Mouse (Mus musculus) heart, embryonic 16.5 days (tissue): Measurements from ENCODE around the gene Nudt3. TPM values are rescaled to one million over a fixed set of nuclear protein-coding genes. Genes with fewer than 3 reads are reported as not detected.

Experiments used
- ATAC-seq: fragments of 200-750 bp; cut with Nextera tagmentation; replicated peaks from 2 replicates; pipeline ENCODE4 v1.8.0; 2017; ENCODE audit warnings: moderate number of reproducible peaks; ENCODE audit not compliant: insufficient read depth, low FRiP score; ENCODE audit errors: extremely low read depth
- H3K27ac ChIP-seq: fragments of 300-500 bp; sonication (generic); 2 replicates; pipeline ENCODE4 v1.5.1; 2014; ENCODE audit warnings: mild to moderate bottlenecking, low read length, control low read depth, moderate library complexity
- H3K27me3 ChIP-seq: fragments of 300-500 bp; sonication (generic); 2 replicates; pipeline ENCODE4 v1.6.1; 2014; ENCODE audit warnings: low read length, mixed read lengths; ENCODE audit not compliant: control insufficient read depth, insufficient read depth
- H3K36me3 ChIP-seq: fragments of 300-500 bp; sonication (generic); 2 replicates; pipeline ENCODE4 v1.6.1; 2014; ENCODE audit not compliant: control insufficient read depth, insufficient read depth
- H3K4me1 ChIP-seq: fragments of 300-500 bp; sonication (generic); 2 replicates; pipeline ENCODE4 v1.6.1; 2014; ENCODE audit warnings: low read length, mixed read lengths; ENCODE audit not compliant: control insufficient read depth, insufficient read depth
- H3K4me2 ChIP-seq: fragments of 300-500 bp; sonication (generic); 2 replicates; pipeline ENCODE4 v1.6.1; 2014; ENCODE audit warnings: low read depth, mild to moderate bottlenecking, control low read depth, low read length
- H3K4me3 ChIP-seq: fragments of 300-500 bp; sonication (generic); 2 replicates; pipeline ENCODE4 v1.5.1; 2014; ENCODE audit warnings: mild to moderate bottlenecking, control low read depth, low read length
- H3K9ac ChIP-seq: fragments of 300-500 bp; sonication (generic); 2 replicates; pipeline ENCODE4 v1.6.1; 2014; ENCODE audit warnings: low read length, control low read depth
- H3K9me3 ChIP-seq: fragments of 300-500 bp; sonication (generic); replicated peaks from 2 replicates; pipeline ENCODE4 v1.6.1; 2016; ENCODE audit warnings: low read length; ENCODE audit not compliant: control insufficient read depth
- WGBS: fragments of 180-500 bp; shearing (Covaris S2); extraction: QIAGEN DNeasy Blood & Tissue Kit; methylation state at CpG from one replicate; pipeline ENCODE4 v1.1.7; 2014; 5-methylcytosine and 5-hydroxymethylcytosine counted together
- polyA plus RNA-seq: library from polyadenylated mRNA; unstranded; fragments of >200 nt; fragmentation: Nextera tagmentation; extraction: Ambion mirVana; gene quantifications from 2 replicates; pipeline ENCODE4 v1.2.1, GENCODE M21; 2015

The Nudt3 gene
- polyA plus RNA-seq, 1 experiment from 2014 or later: 176 TPM

DNA sequence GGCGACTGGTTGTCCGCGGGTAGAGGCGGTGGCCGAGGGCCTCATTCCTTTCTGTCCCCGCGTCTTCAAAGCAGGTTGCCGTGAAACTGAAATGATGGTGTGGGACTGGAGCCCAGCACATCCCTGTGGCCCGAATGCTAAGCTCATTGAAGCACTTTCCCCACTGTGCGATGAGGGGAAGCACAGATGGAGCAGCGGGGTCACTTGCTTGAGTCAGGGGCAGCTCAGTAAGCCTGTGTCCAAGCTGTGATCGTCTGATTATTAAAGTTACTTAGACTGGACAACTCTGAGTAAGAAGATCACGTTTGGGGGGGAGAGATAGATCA, 57.4 kb downstream of the Nudt3 start:
- Histone ChIP-seq H3K9ac (peak overlapping the region; percentile 77), H3K36me3 (no peaks in the 10 kb centered on the region), H3K27me3 (no peaks in the 10 kb centered on the region), H3K4me1 (peaks cover 21% of the 10 kb centered on the region), H3K4me3 (peak overlapping the region; percentile 82), H3K9me3 (no peaks in the 10 kb centered on the region), H3K27ac (no peak overlapping the region), H3K4me2 (peak overlapping the region; percentile 96)
- WGBS: under 1% methylated on average over 13 of the region's 13 CpGs
- peak; percentile 7; the same call in 1 of the 2 replicates for ATAC-seq

DNA sequence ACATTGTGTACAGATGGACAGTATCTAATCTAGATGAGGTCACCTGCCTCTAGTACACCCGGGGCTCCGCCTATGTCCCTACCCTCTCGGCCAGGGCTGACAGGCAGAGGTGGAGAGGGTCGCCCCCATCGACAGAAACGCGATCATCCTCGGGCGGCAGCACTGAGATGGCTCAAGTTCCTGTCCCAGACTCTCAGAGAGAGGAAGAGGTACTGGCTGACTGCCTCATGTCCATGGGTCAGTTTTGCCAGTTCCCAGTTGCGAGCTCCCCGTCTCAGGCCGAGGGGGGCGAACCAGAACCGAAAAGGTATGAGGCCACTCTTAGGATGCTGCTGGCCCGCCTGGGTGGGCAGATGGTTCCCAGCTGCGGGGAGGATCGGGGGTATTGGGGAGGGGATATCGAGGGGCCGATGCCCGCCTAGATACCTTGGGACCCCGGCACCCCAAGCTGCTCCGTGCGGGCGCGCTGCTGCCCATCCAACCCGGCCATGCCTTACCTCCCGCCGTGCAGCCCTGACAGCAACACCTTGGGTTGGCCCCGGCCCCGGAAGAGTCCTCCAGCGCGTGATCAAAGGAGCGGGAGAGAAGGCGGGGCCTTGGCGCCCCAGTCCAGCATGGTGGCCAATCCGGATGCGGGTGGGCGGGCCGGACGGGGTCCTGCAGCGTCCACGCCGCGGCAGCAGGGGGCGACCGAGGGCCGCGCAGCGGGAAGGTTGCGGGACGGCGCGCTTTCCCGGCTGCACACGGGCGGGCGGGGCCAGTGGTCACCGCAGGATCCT, 57.9 kb downstream of the Nudt3 start, which contains the start of gene AI413582:
Gene AI413582 (minus strand): TSS at position 594 of the 779 bp plus-strand sequence.
- Histone ChIP-seq H3K36me3 (no peaks in the 10 kb centered on the region), H3K4me1 (peaks cover 21% of the 10 kb centered on the region), H3K9ac (peak within 1 kb of the TSS; percentile 83), H3K4me3 (peak within 1 kb of the TSS; percentile 82), H3K27me3 (no peaks in the 10 kb centered on the region), H3K9me3 (no peaks in the 10 kb centered on the region), H3K27ac (peak within 1 kb of the TSS; percentile 57), H3K4me2 (peak within 1 kb of the TSS; percentile 96)
- under 1% methylated on average over 58 of the region's 58 CpGs for WGBS
- ATAC-seq: peak; percentile 93

DNA sequence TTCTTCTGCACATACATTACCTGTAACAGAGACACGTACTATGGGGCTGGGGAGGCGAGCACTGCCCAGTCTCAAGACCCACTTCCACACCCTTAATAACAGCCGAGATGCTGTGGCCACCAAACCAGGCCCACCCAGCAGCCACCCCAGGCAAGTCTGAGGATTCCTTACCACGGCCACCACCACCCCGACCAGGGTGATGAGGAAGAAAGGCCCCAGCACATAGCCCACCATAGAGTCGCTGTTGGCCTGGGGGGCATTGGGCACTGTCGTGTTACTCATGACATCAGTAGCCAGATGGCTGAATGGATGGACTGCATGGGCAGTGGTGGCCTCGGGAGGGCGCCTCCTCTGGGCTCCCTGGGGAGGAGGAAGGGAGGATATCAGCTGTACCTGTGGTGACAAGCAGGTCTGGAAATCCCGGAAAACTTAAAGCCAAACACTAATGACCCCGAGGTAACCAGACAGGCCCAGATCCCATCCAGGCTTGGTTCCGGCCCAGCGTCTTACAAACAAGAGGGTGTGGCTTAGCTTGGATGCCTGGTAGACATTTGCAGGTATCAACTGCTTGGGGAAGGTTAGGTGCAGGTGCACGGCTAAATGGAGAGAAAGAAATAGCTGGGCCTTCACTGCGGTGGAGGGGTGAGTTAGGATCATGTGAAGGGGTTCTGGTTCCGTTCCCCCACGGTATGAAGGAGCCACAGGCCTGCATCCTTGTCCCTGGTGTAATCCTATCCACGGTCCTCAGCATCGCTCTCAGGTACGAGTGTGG, 58.7 kb downstream of the Nudt3 start:
- 17% methylated on average over 20 of the region's 20 CpGs for WGBS

DNA sequence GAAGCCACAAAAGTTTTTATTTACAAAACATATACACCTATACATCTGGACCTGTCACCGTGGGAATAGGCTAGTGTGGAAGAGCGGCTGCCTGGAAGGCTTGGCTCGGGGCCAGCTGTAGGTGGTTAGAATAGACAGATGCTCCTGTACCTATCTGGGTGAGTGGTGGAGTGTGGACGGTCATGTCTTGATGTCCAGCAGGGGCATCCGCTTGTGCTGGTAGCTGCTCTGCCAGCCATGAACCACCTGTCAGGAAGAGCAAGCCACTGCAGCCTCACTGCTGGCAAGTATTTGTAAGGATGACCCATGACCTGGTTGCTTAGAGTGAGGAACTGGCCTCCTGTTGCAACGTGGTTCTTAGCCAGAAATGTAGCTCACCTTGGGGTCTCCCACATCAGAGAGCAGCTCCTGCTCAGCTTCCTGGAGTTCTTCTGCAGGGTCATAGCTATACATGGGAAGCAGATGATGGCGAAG, 59.5 kb downstream of the Nudt3 start:
- Histone ChIP-seq H3K9ac (no peak overlapping the region), H3K27me3 (no peaks in the 10 kb centered on the region), H3K9me3 (no peaks in the 10 kb centered on the region), H3K4me3 (no peak overlapping the region), H3K4me2 (no peak overlapping the region), H3K36me3 (no peaks in the 10 kb centered on the region), H3K27ac (no peak overlapping the region), H3K4me1 (peaks cover 25% of the 10 kb centered on the region)
- no peak for ATAC-seq
- 53% methylated on average over 7 of the region's 7 CpGs for WGBS

More for the DNA sequence above, 58.7 kb downstream of the Nudt3 start:
- peak overlapping the region; percentile 96 for H3K4me2 ChIP-seq
- H3K4me3 ChIP-seq: peak overlapping the region; percentile 82
- H3K27ac ChIP-seq: peak overlapping the region; percentile 57
- no peaks in the 10 kb centered on the region for H3K9me3 ChIP-seq
- ATAC-seq: no peak
- H3K36me3 ChIP-seq: no peaks in the 10 kb centered on the region
- H3K27me3 ChIP-seq: no peaks in the 10 kb centered on the region
- H3K4me1 ChIP-seq: peaks cover 21% of the 10 kb centered on the region
- peak overlapping the region; percentile 83 for H3K9ac ChIP-seq

DNA sequence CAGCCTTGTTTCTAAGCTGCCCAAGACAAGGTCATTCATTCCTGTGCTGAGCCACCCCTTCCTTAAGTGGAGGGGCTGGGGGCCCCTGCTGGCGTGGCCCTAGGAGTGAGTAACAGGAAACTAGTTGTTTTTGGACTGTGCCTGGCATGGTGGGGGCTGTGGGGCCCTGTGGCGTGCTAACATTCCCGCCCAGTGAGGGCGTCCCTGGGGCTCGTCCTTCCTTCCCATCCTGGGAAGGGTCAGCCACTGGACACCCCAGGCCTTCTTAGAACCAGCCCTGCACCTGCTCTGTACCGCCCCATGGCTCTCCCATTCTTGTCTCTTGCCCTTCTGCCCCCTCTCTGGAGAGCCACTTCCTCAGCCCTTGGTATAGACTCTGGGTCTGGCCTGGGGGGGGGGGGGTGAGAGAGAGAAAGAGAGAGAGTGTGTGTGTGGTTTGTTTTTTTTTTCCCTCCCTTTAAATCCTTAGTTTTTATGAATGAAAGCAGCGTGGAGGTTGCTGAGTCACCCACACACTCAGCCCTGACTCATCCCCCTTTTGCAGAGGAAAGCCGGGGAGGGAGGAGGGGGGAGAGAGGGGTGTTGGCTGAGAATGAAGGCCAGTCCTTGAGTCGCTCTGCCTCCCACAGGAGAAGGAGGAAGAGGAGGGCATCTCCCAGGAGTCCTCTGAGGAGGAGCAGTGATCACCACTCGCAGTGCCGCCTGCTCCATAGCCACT, 61.3 kb downstream of the Nudt3 start:
- Histone ChIP-seq H3K4me2 (no peak overlapping the region), H3K9ac (no peak overlapping the region), H3K27ac (no peak overlapping the region), H3K27me3 (no peaks in the 10 kb centered on the region), H3K36me3 (no peaks in the 10 kb centered on the region), H3K4me1 (peaks cover 33% of the 10 kb centered on the region), H3K4me3 (no peak overlapping the region), H3K9me3 (no peaks in the 10 kb centered on the region)
- WGBS: 49% methylated on average over 10 of the region's 11 CpGs
- ATAC-seq: no peak

DNA sequence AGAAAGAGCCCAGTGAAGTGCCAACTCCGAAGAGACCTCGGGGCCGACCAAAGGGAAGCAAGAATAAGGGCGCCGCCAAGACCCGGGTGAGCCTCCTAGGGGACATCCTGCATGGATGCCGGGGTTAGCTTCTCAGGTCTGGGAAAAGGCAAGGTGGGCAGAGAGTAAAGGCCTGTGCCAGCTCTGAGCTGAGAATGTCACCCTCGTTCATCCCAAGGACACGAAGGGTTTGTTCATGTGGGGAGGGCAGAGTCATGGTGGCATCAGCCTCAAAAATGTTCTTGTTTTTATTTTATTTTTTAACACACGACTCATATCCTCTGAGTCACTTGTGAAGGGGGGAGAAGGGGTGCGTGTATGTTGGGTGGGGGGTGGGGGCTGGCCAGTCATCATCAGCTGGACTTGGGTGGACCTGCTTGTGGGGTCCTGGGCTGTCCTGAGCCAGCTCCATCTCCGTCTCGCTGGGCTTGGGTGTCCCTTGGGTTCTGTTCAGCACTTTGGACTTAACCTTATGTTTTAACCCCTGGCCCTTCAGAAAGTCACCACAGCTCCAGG, 62.3 kb downstream of the Nudt3 start:
- Histone ChIP-seq H3K36me3 (no peaks in the 10 kb centered on the region), H3K4me1 (peaks cover 26% of the 10 kb centered on the region), H3K27me3 (no peaks in the 10 kb centered on the region), H3K27ac (no peak overlapping the region), H3K4me2 (no peak overlapping the region), H3K9me3 (no peaks in the 10 kb centered on the region), H3K4me3 (no peak overlapping the region), H3K9ac (no peak overlapping the region)
- ATAC-seq: no peak
- WGBS: 80% methylated on average over 13 of the region's 13 CpGs

DNA sequence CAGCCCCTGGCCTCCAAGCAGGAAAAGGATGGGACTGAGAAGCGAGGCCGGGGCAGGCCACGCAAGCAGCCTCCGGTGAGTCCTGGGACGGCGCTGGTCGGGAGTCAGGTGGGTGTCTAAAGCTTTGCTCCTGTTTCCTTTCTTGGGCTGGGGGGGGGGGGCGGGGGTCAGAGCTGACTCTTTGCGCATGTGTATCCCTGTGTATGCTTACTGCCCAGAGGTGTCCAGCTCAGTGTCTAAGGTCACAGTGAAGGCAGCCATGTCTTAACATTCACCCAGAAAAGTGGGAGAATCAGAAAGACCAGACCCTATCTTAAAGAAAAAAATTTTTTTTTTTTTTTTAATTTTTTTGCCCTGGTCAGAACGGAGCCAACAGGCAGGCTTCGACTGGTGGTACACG, 63.7 kb downstream of the Nudt3 start:
- peaks cover 27% of the 10 kb centered on the region for H3K4me1 ChIP-seq
- 77% methylated on average over 11 of the region's 12 CpGs for WGBS
- H3K4me3 ChIP-seq: no peak overlapping the region
- H3K27ac ChIP-seq: no peak overlapping the region
- peak overlapping the region; percentile 96; the same call in 1 of the 2 replicates for H3K4me2 ChIP-seq
- no peaks in the 10 kb centered on the region for H3K27me3 ChIP-seq
- H3K9ac ChIP-seq: no peak overlapping the region
- no peaks in the 10 kb centered on the region for H3K9me3 ChIP-seq
- ATAC-seq: no peak
- no peaks in the 10 kb centered on the region for H3K36me3 ChIP-seq

DNA sequence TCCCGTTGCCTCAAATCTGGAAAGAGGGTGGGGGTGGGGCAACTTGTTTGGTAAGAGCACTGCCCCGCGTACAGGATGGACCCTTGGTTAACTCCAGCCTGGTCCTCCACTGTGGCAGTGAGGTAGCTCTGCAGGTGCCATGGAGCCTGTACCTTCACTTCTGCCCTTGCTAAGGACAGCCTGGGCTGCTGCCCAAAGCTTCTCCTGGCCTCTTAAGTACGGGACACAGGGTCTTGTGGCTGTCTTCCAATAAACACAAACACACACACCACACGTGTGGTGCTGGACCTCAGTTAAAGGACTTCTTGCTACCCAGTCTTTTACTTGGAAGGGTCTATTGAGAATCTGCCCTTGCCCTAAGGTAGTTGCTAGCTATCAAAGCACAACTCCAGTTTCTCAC, 64.5 kb downstream of the Nudt3 start:
- Histone ChIP-seq H3K27me3 (no peaks in the 10 kb centered on the region), H3K9me3 (no peaks in the 10 kb centered on the region), H3K4me3 (peak overlapping the region; percentile 85), H3K27ac (no peak overlapping the region), H3K9ac (peak overlapping the region; percentile 92), H3K36me3 (no peaks in the 10 kb centered on the region), H3K4me1 (peaks cover 25% of the 10 kb centered on the region), H3K4me2 (peak overlapping the region; percentile 96)
- WGBS: 27% methylated on average over 5 of the region's 5 CpGs
- no peak for ATAC-seq
